Mouse (Mus musculus) layer of hippocampus, postnatal 14 days (tissue): ENCODE data around the gene Zfp280c. TPM values are rescaled to one million over a fixed set of nuclear protein-coding genes. Genes with fewer than 3 reads are reported as not detected.

Source experiments
- DNase-seq, 2 experiments: peaks; one replicate each; pipeline ENCODE4 v3.0.0; 2021 to 2022; ENCODE audit warnings: low spot score in 2 of 2, mixed read lengths in 1 of 2
- microRNA-seq, 2 experiments: library from miRNA; unstranded; fragments of <30 nt; microRNA quantifications; one replicate each; pipeline ENCODE4 v1.2.0; 2021
- total RNA-seq, 2 experiments: library from RNA; stranded (reverse); gene quantifications; 2 replicates each; pipeline ENCODE4 v1.2.3; 2021

Gene Zfp280c
- total RNA-seq, 2 experiments from 2014 or later: 19.8 to 26.3 TPM

DNA sequence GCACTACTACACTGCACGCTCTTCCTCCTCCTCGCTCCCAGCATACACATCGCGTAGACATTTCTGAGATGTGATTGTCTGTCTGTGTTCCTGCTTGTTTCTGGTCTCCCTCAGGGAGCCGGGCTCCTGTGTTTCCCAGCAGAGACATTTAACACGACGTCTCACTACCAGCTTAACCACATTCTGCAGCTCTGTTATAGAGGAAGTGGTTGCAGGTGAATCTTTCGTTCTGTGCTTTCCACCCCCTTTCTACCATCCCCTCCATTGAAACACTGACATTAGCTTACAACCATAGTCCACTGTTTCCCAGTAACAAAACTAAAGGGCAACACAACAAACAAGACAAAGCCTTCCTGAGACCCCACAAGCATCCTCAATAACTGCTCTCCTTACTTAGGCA lies 100.5 kb downstream of the Zfp280c start:
- no peak for DNase-seq

Small RNA genes within 50 kb of the gene (microRNA-seq; reads per million reads assigned to microRNA genes)
- 0 reads per million in 2 experiments for gene Gm27828

Other genes with a start within 250 kb of the Zfp280c start
- gene Elf4, start 131.4 kb downstream of the Zfp280c start, total RNA-seq: 1 to 10 TPM in 1 of 2 experiments, under 1 TPM in 1; 0.98 to 1.2 TPM
- 10 to 100 TPM; 29.9 to 33.2 TPM for gene Aifm1, start 80.9 kb downstream of the Zfp280c start, total RNA-seq
- gene Rab33a, start 75.2 kb downstream of the Zfp280c start, total RNA-seq: 10 to 100 TPM; 28.0 to 30.7 TPM
- gene Slc25a14, start 28.9 kb upstream of the Zfp280c start, total RNA-seq: 10 to 100 TPM; 35.7 to 40.4 TPM
- not detected for gene Gpr119, start 80.0 kb upstream of the Zfp280c start, total RNA-seq
- gene Rbmx2, start 100.5 kb upstream of the Zfp280c start, total RNA-seq: 1 to 10 TPM; 4.1 to 6.4 TPM